Mouse (Mus musculus) liver, embryonic 16.5 days (tissue): ENCODE measurements at regions not wholly inside any gene's neighbourhood (a gene's known extent, or its start where the extent isn't known, plus 50 kb on each side); places are given as distances from the start of the nearest gene placed in this dataset.

Source experiments
- ATAC-seq: fragments of 200-750 bp; cut with Nextera tagmentation; 2 replicates; pipeline ENCODE4 v1.8.0; 2017; ENCODE audit warnings: low read depth, mild to moderate bottlenecking, moderate number of reproducible peaks, moderate library complexity
- H3K27ac ChIP-seq: fragments of 300-500 bp; sonication (generic); 2 replicates; pipeline ENCODE4 v1.5.1; 2014; ENCODE audit warnings: mild to moderate bottlenecking, low read length
- H3K27me3 ChIP-seq: fragments of 300-500 bp; sonication (generic); 2 replicates; pipeline ENCODE4 v1.6.1; 2014; ENCODE audit warnings: low read depth, low read length, mixed read lengths; ENCODE audit not compliant: control insufficient read depth, insufficient read depth
- H3K36me3 ChIP-seq: fragments of 300-500 bp; sonication (generic); 2 replicates; pipeline ENCODE4 v1.6.1; 2014; ENCODE audit warnings: mild to moderate bottlenecking; ENCODE audit not compliant: control insufficient read depth, insufficient read depth
- H3K4me1 ChIP-seq: fragments of 300-500 bp; sonication (generic); 2 replicates; pipeline ENCODE4 v1.6.1; 2014; ENCODE audit warnings: low read depth, low read length, mixed read lengths; ENCODE audit not compliant: control insufficient read depth
- H3K4me2 ChIP-seq: fragments of 300-500 bp; sonication (generic); 2 replicates; pipeline ENCODE4 v1.6.1; 2014; ENCODE audit warnings: low read depth, low read length, mixed read lengths
- H3K4me3 ChIP-seq: fragments of 300-500 bp; sonication (generic); 2 replicates; pipeline ENCODE4 v1.5.1; 2014; ENCODE audit warnings: low read depth, mild to moderate bottlenecking, low read length
- H3K9ac ChIP-seq: fragments of 300-500 bp; sonication (generic); 2 replicates; pipeline ENCODE4 v1.6.1; 2014; ENCODE audit warnings: low read depth, low read length
- H3K9me3 ChIP-seq: fragments of 300-500 bp; sonication (generic); replicated peaks from 2 replicates; pipeline ENCODE4 v1.6.1; 2016; ENCODE audit warnings: low read length; ENCODE audit not compliant: control insufficient read depth
- WGBS: fragments of 180-500 bp; shearing (Covaris S2); extraction: QIAGEN DNeasy Blood & Tissue Kit; methylation state at CpG from one replicate; pipeline ENCODE4 v1.1.7; 2014; ENCODE audit not compliant: insufficient replicate concordance; 5-methylcytosine and 5-hydroxymethylcytosine counted together

GRCm38 (mm10) chr1:193971537-193971936, 601.4 kb upstream of the Camk1g start:
- no peak overlapping the region for H3K4me3 ChIP-seq
- no peak overlapping the region for H3K27ac ChIP-seq
- H3K9ac ChIP-seq, result no peak overlapping the region
- H3K27me3 ChIP-seq, result no peaks in the 10 kb centered on the region
- ATAC-seq, result no peak
- H3K4me2 ChIP-seq, result no peak overlapping the region
- no peaks in the 10 kb centered on the region for H3K9me3 ChIP-seq
- no peaks in the 10 kb centered on the region for H3K36me3 ChIP-seq
- H3K4me1 ChIP-seq, result no peaks in the 10 kb centered on the region
- WGBS, result 67% methylated on average over 1 of the region's 1 CpGs

GRCm38 (mm10) chr1:193969264-193969908, 599.3 kb upstream of the Camk1g start:
- H3K4me1 ChIP-seq, result no peaks in the 10 kb centered on the region
- WGBS, result 38% methylated on average over 4 of the region's 4 CpGs

GRCm38 (mm10) chr1:193967957-193968926, 598.1 kb upstream of the Camk1g start:
- 59% methylated on average over 4 of the region's 4 CpGs for WGBS
- Histone ChIP-seq H3K4me1 (no peaks in the 10 kb centered on the region), H3K9me3 (no peaks in the 10 kb centered on the region), H3K36me3 (no peaks in the 10 kb centered on the region), H3K27me3 (no peaks in the 10 kb centered on the region), H3K4me2 (no peak overlapping the region), H3K27ac (no peak overlapping the region), H3K4me3 (no peak overlapping the region), H3K9ac (no peak overlapping the region)
- no peak for ATAC-seq

More at GRCm38 (mm10) chr1:193969264-193969908, 599.3 kb upstream of the Camk1g start:
- Histone ChIP-seq H3K4me2 (no peak overlapping the region), H3K27me3 (no peaks in the 10 kb centered on the region), H3K4me3 (no peak overlapping the region), H3K9me3 (no peaks in the 10 kb centered on the region), H3K27ac (no peak overlapping the region), H3K9ac (no peak overlapping the region), H3K36me3 (no peaks in the 10 kb centered on the region)
- no peak for ATAC-seq

- Histone ChIP-seq H3K27ac (no peak overlapping the region), H3K4me3 (no peak overlapping the region), H3K4me2 (no peak overlapping the region), H3K9ac (no peak overlapping the region), H3K36me3 (no peaks in the 10 kb centered on the region), H3K9me3 (no peaks in the 10 kb centered on the region), H3K27me3 (no peaks in the 10 kb centered on the region), H3K4me1 (no peaks in the 10 kb centered on the region)
- ATAC-seq, result no peak
- WGBS, result 26% methylated on average over 1 of the region's 1 CpGs
Measured at GRCm38 (mm10) chr1:193966652-193967555, 596.8 kb upstream of the Camk1g start.

- Histone ChIP-seq H3K4me1 (no peaks in the 10 kb centered on the region), H3K9ac (no peak overlapping the region), H3K27ac (no peak overlapping the region), H3K36me3 (no peaks in the 10 kb centered on the region), H3K9me3 (no peaks in the 10 kb centered on the region), H3K4me3 (no peak overlapping the region), H3K27me3 (no peaks in the 10 kb centered on the region), H3K4me2 (no peak overlapping the region)
- 68% methylated on average over 1 of the region's 1 CpGs for WGBS
- ATAC-seq, result no peak
Measured at GRCm38 (mm10) chr1:193965278-193965677, 595.2 kb upstream of the Camk1g start.

- Histone ChIP-seq H3K36me3 (no peaks in the 10 kb centered on the region), H3K4me2 (no peak overlapping the region), H3K4me1 (no peaks in the 10 kb centered on the region), H3K27me3 (no peaks in the 10 kb centered on the region), H3K9me3 (no peaks in the 10 kb centered on the region), H3K9ac (no peak overlapping the region), H3K27ac (no peak overlapping the region), H3K4me3 (no peak overlapping the region)
- no peak for ATAC-seq
Measured at GRCm38 (mm10) chr1:193951936-193952335, 581.8 kb upstream of the Camk1g start.

GRCm38 (mm10) chr1:193949817-193950216, 579.7 kb upstream of the Camk1g start:
- H3K9me3 ChIP-seq, result no peaks in the 10 kb centered on the region
- no peak overlapping the region for H3K9ac ChIP-seq
- no peaks in the 10 kb centered on the region for H3K4me1 ChIP-seq
- no peak overlapping the region for H3K27ac ChIP-seq
- ATAC-seq, result no peak
- no peak overlapping the region for H3K4me3 ChIP-seq
- no peaks in the 10 kb centered on the region for H3K27me3 ChIP-seq
- no peaks in the 10 kb centered on the region for H3K36me3 ChIP-seq
- H3K4me2 ChIP-seq, result no peak overlapping the region

- Histone ChIP-seq H3K9me3 (no peaks in the 10 kb centered on the region), H3K36me3 (no peaks in the 10 kb centered on the region), H3K4me1 (no peaks in the 10 kb centered on the region), H3K27ac (no peak overlapping the region), H3K4me3 (no peak overlapping the region), H3K27me3 (no peaks in the 10 kb centered on the region), H3K4me2 (no peak overlapping the region), H3K9ac (no peak overlapping the region)
- WGBS, result 49% methylated on average over 6 of the region's 6 CpGs
- no peak for ATAC-seq
Measured at GRCm38 (mm10) chr1:193946953-193947586, 577.0 kb upstream of the Camk1g start.
